Mouse (Mus musculus) heart, adult 2 months (tissue): ENCODE results near the gene Dpm1.

Source experiments
- CTCF ChIP-seq: fragments of 200-600 bp; IDR thresholded peaks from 2 replicates; pipeline ENCODE4 v1.8.1; 2022; ENCODE audit warnings: antibody characterized with exemption, mild to moderate bottlenecking, moderate library complexity
- EP300 ChIP-seq: fragments of 200-500 bp; IDR thresholded peaks from 2 replicates; pipeline ENCODE4 v1.6.1; 2011; ENCODE audit warnings: low read depth, low read length, control low read depth; ENCODE audit not compliant: insufficient read depth
- POLR2A ChIP-seq: fragments of 200-500 bp; IDR thresholded peaks from 2 replicates; pipeline ENCODE4 v1.6.1; 2011; ENCODE audit warnings: mild to moderate bottlenecking, low read depth, low read length, control low read depth; ENCODE audit not compliant: insufficient read depth

- TF ChIP-seq CTCF (peak; percentile 87), EP300 (peak; percentile 95), POLR2A (peak; percentile 81)
These were observed 23.4 kb downstream of the Dpm1 start, which contains the start of gene Adnp for GRCm38 (mm10) chr2:168206725-168207644.
